Mouse (Mus musculus): ENCODE measurements around the gene Rgs5. TPM values are rescaled to one million over a fixed set of nuclear protein-coding genes. Genes with fewer than 3 reads are reported as not detected.

Gene Rgs5
- 1.1 and 1.4 TPM in 2 replicates for polyA plus RNA-seq (2016; fragmentation: Nextera tagmentation; extraction: Ambion mirVana)

DNA sequence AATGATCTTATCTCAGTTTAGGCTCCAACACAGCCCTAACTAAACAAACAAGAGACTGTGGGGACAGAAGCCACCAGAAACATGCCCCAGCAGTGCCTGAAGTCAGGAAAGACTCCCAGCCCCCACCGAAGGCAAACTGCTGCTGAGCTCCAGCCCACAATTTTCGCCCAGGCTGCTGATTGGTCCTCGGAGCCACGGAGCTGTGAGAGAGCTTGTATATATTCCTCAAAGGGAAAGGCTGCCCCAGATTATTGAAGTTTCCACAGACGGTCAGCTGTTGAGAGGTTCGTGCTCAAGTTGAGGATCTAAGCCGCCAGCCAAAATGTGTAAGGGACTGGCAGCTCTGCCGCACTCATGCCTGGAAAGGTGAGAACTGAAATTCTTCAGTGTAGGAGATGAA, at the start of gene Rgs5:
Gene Rgs5 (plus strand): TSS at position 246 of the 400 bp plus-strand sequence.
- DNase-seq (ENCODE audit: low spot score) = peak; percentile 50
- H3K4me3 ChIP-seq = peak within 1 kb of the TSS; percentile 37
- H3K27me3 ChIP-seq (ENCODE audit: low read depth, poor library complexity, severe bottlenecking) = no peaks in the 10 kb centered on the region
- whole genome bisulfite sequencing = 10% methylated on average over 8 of the region's 8 CpGs
- H3K27ac ChIP-seq = peak within 1 kb of the TSS; percentile 38; the same call in 1 of the 2 replicates
- H3K9me3 ChIP-seq (replicated peaks) = no peaks in the 10 kb centered on the region
- peaks cover 34% of the 10 kb centered on the region for H3K4me1 ChIP-seq
- no peaks in the 10 kb centered on the region for H3K36me3 ChIP-seq

DNA sequence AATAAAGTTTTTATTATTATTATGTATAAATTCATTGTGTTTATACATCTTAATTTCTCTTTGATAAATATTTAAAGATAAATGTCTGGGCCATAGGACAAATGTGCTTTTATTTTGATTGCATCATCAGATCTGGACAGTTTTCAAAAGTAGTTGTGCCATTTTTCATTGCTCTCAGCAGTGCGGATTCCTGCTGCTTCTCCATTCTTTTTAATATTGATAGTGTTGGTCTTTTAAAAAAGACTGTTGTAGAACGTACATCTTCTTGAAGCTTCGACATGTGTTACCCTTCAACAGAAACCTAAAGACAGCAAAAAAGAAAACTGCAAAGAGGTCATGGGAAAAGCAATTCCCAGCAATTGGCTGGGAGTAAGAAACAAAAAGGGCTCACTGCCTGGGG, 49.1 kb upstream of the Rgs5 start:
- no peaks in the 10 kb centered on the region for H3K4me1 ChIP-seq

DNA sequence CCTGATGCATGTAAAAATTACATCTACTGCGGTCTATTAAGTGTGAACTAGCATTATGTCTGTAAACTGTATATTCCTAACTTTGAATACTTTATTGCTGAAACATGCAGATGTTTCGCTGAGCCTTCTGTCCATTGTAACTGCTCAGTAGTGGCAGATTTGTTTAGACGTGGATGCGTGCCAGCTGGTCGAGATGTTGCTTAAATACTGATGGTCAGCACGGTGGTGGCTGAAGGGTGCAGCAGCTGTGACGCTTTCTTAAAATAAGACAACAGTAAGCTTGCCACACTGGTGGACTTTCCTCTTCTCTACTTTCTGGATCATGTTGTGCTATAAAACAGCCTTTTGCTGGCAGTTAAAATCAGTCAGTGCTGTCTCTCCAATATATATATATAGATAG, 25.6 kb upstream of the Rgs5 start:
- WGBS = 90% methylated on average over 7 of the region's 7 CpGs
- Histone ChIP-seq H3K9me3 (replicated peaks) (no peaks in the 10 kb centered on the region), H3K4me1 (no peaks in the 10 kb centered on the region), H3K27me3 (ENCODE audit: low read depth, poor library complexity, severe bottlenecking) (no peaks in the 10 kb centered on the region), H3K4me3 (no peak overlapping the region), H3K36me3 (no peaks in the 10 kb centered on the region), H3K27ac (no peak overlapping the region)
- no peak for DNase-seq (ENCODE audit: low spot score)

More for the DNA sequence above, 49.1 kb upstream of the Rgs5 start:
- H3K36me3 ChIP-seq = no peaks in the 10 kb centered on the region
- no peak overlapping the region for H3K27ac ChIP-seq
- no peak for DNase-seq (ENCODE audit: low spot score)
- H3K9me3 ChIP-seq (replicated peaks) = no peaks in the 10 kb centered on the region
- H3K4me3 ChIP-seq = no peak overlapping the region
- 95% methylated on average over 3 of the region's 3 CpGs for WGBS
- H3K27me3 ChIP-seq (ENCODE audit: low read depth, poor library complexity, severe bottlenecking) = no peaks in the 10 kb centered on the region

DNA sequence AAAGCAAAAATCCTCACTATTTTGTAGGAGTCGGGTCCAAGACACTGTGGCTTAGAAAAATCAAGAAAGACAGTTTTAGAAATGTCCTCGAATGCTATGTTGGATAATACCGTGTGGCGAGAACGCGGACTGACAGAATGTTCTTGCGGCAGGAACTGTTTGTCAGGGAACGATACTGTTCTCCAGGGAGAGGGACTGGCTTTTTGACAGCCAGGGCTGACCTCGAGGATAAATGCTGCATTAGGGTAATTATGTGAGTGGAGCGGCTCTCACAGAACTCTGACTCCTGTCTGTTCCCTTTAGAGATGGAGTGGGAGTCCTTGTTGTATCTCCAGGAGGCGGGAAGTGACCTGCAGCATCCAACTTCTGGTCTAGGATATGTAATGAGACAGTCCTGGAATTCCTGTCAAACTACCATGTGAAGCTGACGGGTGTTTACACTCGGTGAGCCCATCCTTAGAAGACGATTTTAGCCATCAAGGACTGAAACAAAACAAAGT, 18.0 kb upstream of the Rgs5 start:
- H3K27ac ChIP-seq = no peak overlapping the region
- H3K4me3 ChIP-seq = no peak overlapping the region
- H3K36me3 ChIP-seq = no peaks in the 10 kb centered on the region
- H3K27me3 ChIP-seq (ENCODE audit: low read depth, poor library complexity, severe bottlenecking) = no peaks in the 10 kb centered on the region
- H3K9me3 ChIP-seq (replicated peaks) = no peaks in the 10 kb centered on the region
- no peak for DNase-seq (ENCODE audit: low spot score)
- 75% methylated on average over 14 of the region's 14 CpGs for WGBS
- no peaks in the 10 kb centered on the region for H3K4me1 ChIP-seq

DNA sequence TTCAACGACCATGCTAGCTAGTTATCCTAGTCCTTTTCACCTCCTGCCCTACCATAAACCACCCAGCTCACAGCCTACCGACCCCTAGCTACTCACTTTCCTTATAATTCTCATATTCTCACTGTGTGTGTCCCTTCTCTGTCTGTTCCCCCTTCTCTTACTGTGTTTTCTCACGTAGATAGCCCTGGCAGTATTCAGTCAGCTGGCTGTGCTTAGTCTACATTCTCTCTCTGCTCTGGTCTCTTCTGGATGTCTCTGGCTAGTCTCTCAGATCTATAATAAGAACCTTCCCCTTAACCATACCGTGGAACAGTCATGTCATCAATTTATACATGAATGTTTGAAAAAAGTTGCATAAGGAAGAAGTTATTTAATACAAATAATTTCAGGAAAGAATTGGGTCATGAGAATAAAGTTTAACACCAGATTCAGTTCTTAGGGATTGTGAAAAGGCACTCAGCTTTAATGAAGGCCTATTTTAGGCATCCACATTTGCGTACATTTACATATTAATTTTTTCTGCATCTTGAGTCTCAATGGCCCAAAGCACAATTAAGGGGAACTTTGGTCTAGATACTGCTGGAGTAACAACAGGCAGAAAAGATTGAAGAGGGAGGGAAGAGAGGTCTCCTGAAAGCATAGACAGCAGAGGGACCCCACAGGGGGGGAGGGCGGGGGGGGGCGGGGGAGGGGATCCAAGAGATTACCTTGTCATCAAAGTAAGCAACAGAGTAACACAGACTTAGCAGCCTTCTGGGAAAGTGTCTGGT, 10.2 kb upstream of the Rgs5 start:
- H3K36me3 ChIP-seq = no peaks in the 10 kb centered on the region

DNA sequence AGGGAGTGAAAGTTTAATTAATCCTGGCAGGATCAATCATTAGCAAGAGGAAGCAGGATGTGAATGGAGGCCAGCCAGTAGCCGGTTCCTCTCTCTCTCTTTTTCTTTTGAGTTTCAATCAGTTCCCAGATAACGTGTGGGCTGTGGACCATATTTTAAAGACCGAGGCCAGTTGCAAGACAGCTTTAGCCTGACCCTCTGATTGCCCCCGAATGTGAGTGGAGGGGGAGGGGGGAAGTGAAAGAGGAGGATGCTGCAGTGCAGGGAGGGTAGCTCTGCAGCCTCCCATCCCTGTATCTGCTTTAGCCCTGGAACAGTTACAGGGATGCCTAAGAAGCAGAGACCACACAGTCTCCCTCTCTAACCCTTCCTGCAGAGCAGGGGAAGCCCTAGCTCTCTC, 4.2 kb downstream of the Rgs5 start:
- Histone ChIP-seq H3K4me1 (peaks cover 26% of the 10 kb centered on the region), H3K36me3 (no peaks in the 10 kb centered on the region), H3K9me3 (replicated peaks) (no peaks in the 10 kb centered on the region), H3K27me3 (ENCODE audit: low read depth, poor library complexity, severe bottlenecking) (no peaks in the 10 kb centered on the region), H3K27ac (peak overlapping the region; percentile 8; the same call in 1 of the 2 replicates), H3K4me3 (no peak overlapping the region)
- no peak for DNase-seq (ENCODE audit: low spot score)
- WGBS = 6% methylated on average over 4 of the region's 4 CpGs

More for the DNA sequence above, 10.2 kb upstream of the Rgs5 start:
- 77% methylated on average over 7 of the region's 7 CpGs for WGBS
- no peak for DNase-seq (ENCODE audit: low spot score)
- H3K27me3 ChIP-seq (ENCODE audit: low read depth, poor library complexity, severe bottlenecking) = no peaks in the 10 kb centered on the region
- H3K4me1 ChIP-seq = no peaks in the 10 kb centered on the region
- H3K27ac ChIP-seq = no peak overlapping the region
- no peaks in the 10 kb centered on the region for H3K9me3 ChIP-seq (replicated peaks)
- no peak overlapping the region for H3K4me3 ChIP-seq

DNA sequence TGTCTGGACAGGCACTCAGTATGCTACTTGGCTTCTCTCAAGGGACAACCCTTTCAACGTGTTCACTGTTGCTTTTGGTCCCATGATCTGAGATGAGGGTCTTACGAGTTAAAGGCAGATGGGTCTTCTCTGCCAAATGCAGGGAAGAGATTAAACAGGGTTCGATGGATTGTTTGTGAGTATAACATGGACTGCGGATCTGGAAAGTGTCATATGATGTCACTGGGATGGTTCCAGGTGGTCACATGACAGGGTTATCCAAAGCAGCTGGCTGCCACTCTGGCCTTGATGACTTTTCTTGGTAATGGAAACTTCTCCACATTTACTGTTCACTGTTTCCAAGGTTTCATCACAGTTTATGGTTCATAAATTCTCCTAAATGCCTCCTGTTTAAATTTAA, 12.0 kb downstream of the Rgs5 start:
- no peak for DNase-seq (ENCODE audit: low spot score)
- Histone ChIP-seq H3K36me3 (no peaks in the 10 kb centered on the region), H3K27me3 (ENCODE audit: low read depth, poor library complexity, severe bottlenecking) (no peaks in the 10 kb centered on the region), H3K4me1 (no peaks in the 10 kb centered on the region), H3K4me3 (no peak overlapping the region), H3K27ac (no peak overlapping the region), H3K9me3 (replicated peaks) (no peaks in the 10 kb centered on the region)
- WGBS = 68% methylated on average over 4 of the region's 4 CpGs

DNA sequence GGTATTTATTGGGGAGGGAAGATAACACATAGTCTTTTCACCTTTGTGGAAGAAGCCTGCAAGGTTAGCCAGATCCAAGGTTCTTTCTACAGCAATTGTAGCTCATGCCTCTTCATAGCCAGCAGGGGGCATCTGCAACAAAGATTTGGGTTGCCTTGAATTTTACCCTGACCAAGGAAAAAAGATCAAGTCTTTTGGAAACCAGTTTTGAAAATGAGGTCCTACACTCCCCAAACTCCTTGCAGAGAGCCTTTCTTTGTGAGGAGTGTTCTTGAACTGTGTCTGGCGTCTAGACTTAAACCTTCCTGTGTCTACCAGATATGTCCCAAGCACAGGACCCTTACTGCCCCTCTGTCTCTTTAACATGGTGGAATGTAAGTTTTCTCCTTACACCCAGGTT, 15.4 kb downstream of the Rgs5 start:
- DNase-seq (ENCODE audit: low spot score) = peak; percentile 45
- Histone ChIP-seq H3K4me1 (no peaks in the 10 kb centered on the region), H3K36me3 (no peaks in the 10 kb centered on the region), H3K9me3 (replicated peaks) (no peaks in the 10 kb centered on the region), H3K27me3 (ENCODE audit: low read depth, poor library complexity, severe bottlenecking) (no peaks in the 10 kb centered on the region), H3K27ac (no peak overlapping the region), H3K4me3 (no peak overlapping the region)
- 67% methylated on average over 1 of the region's 1 CpGs for WGBS

DNA sequence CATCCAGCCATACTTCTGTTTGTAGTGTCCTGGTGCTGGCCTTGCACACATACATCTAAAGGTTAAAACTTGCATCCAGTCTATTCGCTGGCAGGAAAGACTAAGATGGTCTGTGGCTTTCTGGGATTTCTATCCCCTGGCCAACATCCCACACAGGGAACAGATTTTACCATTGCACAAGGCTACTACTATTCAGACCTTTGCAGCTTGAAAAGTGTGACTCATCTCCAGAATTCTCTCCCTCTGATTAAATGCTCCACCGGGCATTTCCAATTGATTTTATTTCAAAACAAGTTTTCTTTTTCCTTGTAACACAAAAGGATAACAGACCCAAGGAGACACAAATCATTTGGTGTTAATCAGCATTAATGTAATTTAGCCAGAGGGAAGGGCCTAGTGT, 16.5 kb downstream of the Rgs5 start:
- no peaks in the 10 kb centered on the region for H3K27me3 ChIP-seq (ENCODE audit: low read depth, poor library complexity, severe bottlenecking)
- no peak for DNase-seq (ENCODE audit: low spot score)
- H3K4me1 ChIP-seq = no peaks in the 10 kb centered on the region
- WGBS = 92% methylated on average over 2 of the region's 2 CpGs
- no peak overlapping the region for H3K27ac ChIP-seq
- H3K36me3 ChIP-seq = no peaks in the 10 kb centered on the region
- H3K9me3 ChIP-seq (replicated peaks) = no peaks in the 10 kb centered on the region
- H3K4me3 ChIP-seq = no peak overlapping the region

DNA sequence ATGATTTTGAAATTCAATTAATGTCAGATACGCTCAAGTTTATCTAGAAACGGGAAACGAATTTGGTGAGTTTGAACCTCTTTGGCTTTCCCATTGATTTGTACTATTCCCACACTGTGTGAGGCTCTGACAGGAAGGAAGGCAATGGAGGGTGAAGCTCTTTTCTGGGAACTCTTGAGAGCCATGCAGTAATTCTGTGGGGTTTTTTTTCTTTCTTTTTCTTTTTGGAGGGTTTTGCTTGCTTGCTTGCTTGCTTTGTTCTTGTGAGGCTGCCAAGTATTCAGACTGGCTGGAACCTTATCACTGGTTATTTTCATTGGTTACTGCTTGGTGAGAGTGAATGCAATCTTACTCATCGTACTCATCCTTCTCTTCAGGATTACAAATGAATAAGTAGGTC, 17.0 kb downstream of the Rgs5 start:
- Histone ChIP-seq H3K27me3 (ENCODE audit: low read depth, poor library complexity, severe bottlenecking) (no peaks in the 10 kb centered on the region), H3K4me1 (no peaks in the 10 kb centered on the region), H3K9me3 (replicated peaks) (no peaks in the 10 kb centered on the region), H3K27ac (no peak overlapping the region), H3K36me3 (no peaks in the 10 kb centered on the region), H3K4me3 (no peak overlapping the region)
- no peak for DNase-seq (ENCODE audit: low spot score)
- 95% methylated on average over 4 of the region's 4 CpGs for WGBS

DNA sequence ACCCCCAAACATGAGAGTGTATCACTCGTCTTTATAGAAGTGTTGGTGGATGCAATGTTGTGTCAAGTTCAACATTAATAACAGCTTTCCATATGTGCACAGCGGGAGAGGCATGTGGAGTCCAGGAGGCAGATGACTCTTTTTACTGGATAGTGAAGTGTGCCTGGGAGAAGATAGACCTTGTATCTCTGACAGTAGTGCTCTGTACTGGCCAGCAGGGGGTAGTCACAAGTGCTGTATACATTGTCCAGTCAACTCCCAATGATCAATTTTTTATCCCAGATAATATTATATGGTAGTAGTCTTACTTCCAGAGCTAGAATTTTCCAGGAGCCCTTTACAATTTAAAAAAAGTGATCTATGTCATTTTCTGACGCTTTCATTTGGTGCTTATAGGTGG, 18.8 kb downstream of the Rgs5 start:
- H3K27me3 ChIP-seq (ENCODE audit: low read depth, poor library complexity, severe bottlenecking) = no peaks in the 10 kb centered on the region
- H3K4me1 ChIP-seq = no peaks in the 10 kb centered on the region
- H3K4me3 ChIP-seq = no peak overlapping the region
- H3K9me3 ChIP-seq (replicated peaks) = no peaks in the 10 kb centered on the region
- H3K36me3 ChIP-seq = no peaks in the 10 kb centered on the region
- H3K27ac ChIP-seq = no peak overlapping the region
- whole genome bisulfite sequencing = 58% methylated on average over 3 of the region's 3 CpGs
- DNase-seq (ENCODE audit: low spot score) = no peak

DNA sequence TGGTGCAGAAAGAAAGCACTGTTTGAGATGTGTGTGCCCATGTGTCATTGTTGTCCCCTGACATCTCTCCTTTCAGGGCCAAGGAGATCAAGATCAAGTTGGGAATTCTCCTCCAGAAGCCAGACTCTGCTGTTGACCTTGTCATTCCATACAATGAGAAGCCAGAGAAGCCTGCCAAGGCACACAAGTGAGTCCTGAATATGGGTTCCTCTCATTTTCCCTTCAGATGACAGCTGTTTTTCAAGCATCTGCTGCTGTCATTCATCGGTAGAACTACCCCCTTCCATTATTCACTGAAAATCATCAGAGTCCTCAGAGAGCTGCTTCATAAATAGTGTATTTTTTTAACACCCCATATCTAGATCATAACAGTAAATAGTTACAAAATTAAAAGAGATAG, 21.4 kb downstream of the Rgs5 start:
- 100% methylated on average over 1 of the region's 1 CpGs for WGBS
- no peaks in the 10 kb centered on the region for H3K27me3 ChIP-seq (ENCODE audit: low read depth, poor library complexity, severe bottlenecking)
- no peak overlapping the region for H3K27ac ChIP-seq
- H3K4me3 ChIP-seq = no peak overlapping the region
- no peaks in the 10 kb centered on the region for H3K9me3 ChIP-seq (replicated peaks)
- H3K4me1 ChIP-seq = no peaks in the 10 kb centered on the region
- no peak for DNase-seq (ENCODE audit: low spot score)
- no peaks in the 10 kb centered on the region for H3K36me3 ChIP-seq

DNA sequence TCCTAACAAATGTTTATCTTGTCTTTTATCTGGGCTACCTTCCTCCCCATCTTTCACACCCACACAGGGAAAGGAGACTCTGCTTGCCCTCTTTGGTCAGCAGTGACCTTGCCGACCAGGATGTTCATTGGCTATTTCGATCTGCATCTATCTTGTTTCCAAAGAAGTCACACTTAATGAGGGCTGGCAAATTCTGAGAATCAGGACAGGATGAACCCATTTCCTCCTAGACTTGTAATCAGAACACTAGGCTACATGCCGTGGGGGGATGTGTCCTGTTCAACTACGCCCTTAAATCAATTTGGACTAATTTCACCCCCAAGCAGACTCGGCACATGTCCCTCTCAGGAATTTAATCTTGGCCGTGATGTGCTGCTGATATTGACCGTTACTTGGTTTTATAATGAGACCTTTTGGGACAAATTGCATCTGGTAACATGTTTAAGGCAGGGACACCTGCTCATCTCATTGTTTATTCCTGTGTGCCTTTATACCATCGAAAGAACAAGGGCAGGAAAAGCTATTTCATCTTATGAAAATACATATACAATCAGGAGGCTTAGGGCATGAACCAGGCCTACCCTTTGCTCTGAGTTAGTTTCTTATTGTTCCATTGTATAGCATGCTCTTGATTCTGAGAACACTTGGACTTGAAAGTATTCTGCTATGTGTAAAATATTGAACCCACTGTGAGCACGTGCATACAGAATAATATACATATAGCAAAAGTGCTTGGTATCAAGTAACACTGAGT, 25.3 kb downstream of the Rgs5 start:
- Histone ChIP-seq H3K27me3 (ENCODE audit: low read depth, poor library complexity, severe bottlenecking) (no peaks in the 10 kb centered on the region), H3K4me1 (no peaks in the 10 kb centered on the region), H3K36me3 (no peaks in the 10 kb centered on the region), H3K4me3 (no peak overlapping the region), H3K27ac (no peak overlapping the region), H3K9me3 (replicated peaks) (no peaks in the 10 kb centered on the region)
- no peak for DNase-seq (ENCODE audit: low spot score)
- 89% methylated on average over 9 of the region's 9 CpGs for WGBS
